Mouse (Mus musculus) CH12.LX (cell line): ENCODE measurements at regions not wholly inside any gene's neighbourhood (a gene's known extent, or its start where the extent isn't known, plus 50 kb on each side); places are given as distances from the start of the nearest gene placed in this dataset.

ENCODE experiments used
- DNase-seq: peaks from one replicate; pipeline ENCODE4 v3.0.0-alpha.2; 2013; ENCODE audit errors: extremely low read depth
- H3K27ac ChIP-seq: 2 replicates; pipeline ENCODE4 v1.5.1; 2012; ENCODE audit warnings: low read depth, mild to moderate bottlenecking, control low read depth, moderate library complexity; ENCODE audit not compliant: insufficient read depth
- H3K27me3 ChIP-seq: replicated peaks from 2 replicates; pipeline ENCODE3; 2012; ENCODE audit warnings: inconsistent platforms
- H3K36me3 ChIP-seq, 2 experiments: replicated peaks in 1 of 2; 2 replicates each; pipeline versions ENCODE3 to v1.6.1; 2012; ENCODE audit warnings: inconsistent platforms in 1 of 2, low read length in 1 of 2, mild to moderate bottlenecking in 1 of 2, mixed read lengths in 1 of 2, moderate library complexity in 1 of 2; ENCODE audit not compliant: control insufficient read depth in 1 of 2, insufficient read depth in 1 of 2
- H3K4me1 ChIP-seq, 2 experiments: 2 replicates each; pipeline ENCODE4 v1.6.1; 2012; ENCODE audit warnings: inconsistent platforms in 1 of 2, moderate library complexity in 1 of 2; ENCODE audit not compliant: insufficient read depth in 2 of 2, control insufficient read depth in 1 of 2
- H3K4me2 ChIP-seq: 2 replicates; pipeline ENCODE4 v1.6.1; 2012; ENCODE audit warnings: low read depth, mild to moderate bottlenecking, control low read depth; ENCODE audit not compliant: poor library complexity, insufficient read depth, severe bottlenecking
- H3K4me3 ChIP-seq, 3 experiments: fragments of 150-350 bp in 1 of 3; sonication (generic) in 1 of 3; replicated peaks in 1 of 3; 2 replicates each; pipeline versions ENCODE3 to v1.5.1; 2011 to 2012; ENCODE audit warnings: low read depth in 2 of 3, low read length in 2 of 3, mild to moderate bottlenecking in 2 of 3, moderate library complexity in 2 of 3, control low read depth in 1 of 3, improper control_type of control experiment in 1 of 3, inconsistent platforms in 1 of 3, mixed read lengths in 1 of 3; ENCODE audit not compliant: poor library complexity in 1 of 3
- H3K79me2 ChIP-seq: replicated peaks from 2 replicates; pipeline ENCODE4 v1.6.1; 2012; ENCODE audit warnings: mild to moderate bottlenecking, moderate library complexity; ENCODE audit not compliant: control insufficient read depth, poor library complexity, insufficient read depth, severe bottlenecking; ENCODE audit errors: extremely low read depth
- H3K9ac ChIP-seq: 2 replicates; pipeline ENCODE4 v1.6.1; 2012; ENCODE audit warnings: low read depth, mild to moderate bottlenecking, control low read depth, moderate library complexity; ENCODE audit not compliant: insufficient read depth
- H3K9me3 ChIP-seq: replicated peaks from 2 replicates; pipeline ENCODE3; 2012; ENCODE audit warnings: low read length, inconsistent platforms, mixed read lengths
- BHLHE40 ChIP-seq: IDR thresholded peaks from 2 replicates; pipeline ENCODE4 v1.6.1; 2011; ENCODE audit warnings: mild to moderate bottlenecking, low read depth, low read length, improper control_type of control experiment
- CHD1 ChIP-seq: IDR thresholded peaks from 2 replicates; pipeline ENCODE4 v1.6.1; 2012; ENCODE audit warnings: low read depth, low read length, improper control_type of control experiment, inconsistent platforms
- CHD2 ChIP-seq: IDR thresholded peaks from 2 replicates; pipeline ENCODE4 v1.6.1; 2011; ENCODE audit warnings: low read length, improper control_type of control experiment
- CTCF ChIP-seq, 2 experiments: IDR thresholded peaks in 1 of 2; conservative IDR thresholded peaks in 1 of 2; 2 replicates each; pipeline ENCODE4 v1.5.1; 2011 to 2012; ENCODE audit warnings: low read depth in 2 of 2, low read length in 2 of 2, improper control_type of control experiment in 1 of 2, inconsistent platforms in 1 of 2, mild to moderate bottlenecking in 1 of 2, moderate library complexity in 1 of 2
- ELF1 ChIP-seq: IDR thresholded peaks from 2 replicates; pipeline ENCODE4 v1.6.1; 2014; ENCODE audit warnings: low read depth, mild to moderate bottlenecking, inconsistent platforms, low read length, improper control_type of control experiment
- EP300 ChIP-seq: IDR thresholded peaks from 2 replicates; pipeline ENCODE4 v1.6.1; 2011; ENCODE audit warnings: low read length, improper control_type of control experiment
- JUN ChIP-seq: IDR thresholded peaks from 2 replicates; pipeline ENCODE4 v1.6.1; 2011; ENCODE audit warnings: low read depth, mild to moderate bottlenecking, low read length, improper control_type of control experiment, moderate library complexity; ENCODE audit not compliant: insufficient read depth
- KAT2A ChIP-seq: IDR thresholded peaks from 2 replicates; pipeline ENCODE4 v1.6.1; 2012; ENCODE audit warnings: low read length, improper control_type of control experiment, inconsistent platforms; ENCODE audit not compliant: insufficient replicate concordance
- MAFK ChIP-seq: IDR thresholded peaks from 2 replicates; pipeline ENCODE4 v1.6.1; 2011; ENCODE audit warnings: low read length, improper control_type of control experiment; ENCODE audit not compliant: insufficient replicate concordance
- MAX ChIP-seq: IDR thresholded peaks from 2 replicates; pipeline ENCODE4 v1.6.1; 2011; ENCODE audit warnings: low read length, improper control_type of control experiment
- MAZ ChIP-seq: IDR thresholded peaks from 2 replicates; pipeline ENCODE4 v1.6.1; 2012; ENCODE audit warnings: low read depth, mild to moderate bottlenecking, inconsistent platforms, low read length, improper control_type of control experiment, moderate library complexity
- MXI1 ChIP-seq: IDR thresholded peaks from 2 replicates; pipeline ENCODE4 v1.6.1; 2011; ENCODE audit warnings: mild to moderate bottlenecking, low read depth, low read length, improper control_type of control experiment
- MYC ChIP-seq: IDR thresholded peaks from 2 replicates; pipeline ENCODE4 v1.6.1; 2011; ENCODE audit warnings: low read depth, mild to moderate bottlenecking, improper control_type of control experiment, low read length
- NELFE ChIP-seq: IDR thresholded peaks from 2 replicates; pipeline ENCODE4 v1.6.1; 2011; ENCODE audit warnings: low read depth, low read length, improper control_type of control experiment
- RAD21 ChIP-seq: IDR thresholded peaks from 2 replicates; pipeline ENCODE4 v1.6.1; 2011; ENCODE audit warnings: low read depth, mild to moderate bottlenecking, low read length, improper control_type of control experiment, moderate library complexity
- SIN3A ChIP-seq: IDR thresholded peaks from 2 replicates; pipeline ENCODE4 v1.6.1; 2012; ENCODE audit warnings: low read length, improper control_type of control experiment, inconsistent platforms
- SMC3 ChIP-seq: IDR thresholded peaks from 2 replicates; pipeline ENCODE4 v1.6.1; 2011; ENCODE audit warnings: low read depth, low read length, improper control_type of control experiment
- UBTF ChIP-seq: IDR thresholded peaks from 2 replicates; pipeline ENCODE4 v1.6.1; 2012; ENCODE audit warnings: low read depth, mild to moderate bottlenecking, inconsistent platforms, low read length, improper control_type of control experiment, moderate library complexity
- dilution Hi-C: fragments of 300-500 bp; cut with MboI; formaldehyde crosslinking; loops from 2 replicates; pipeline ENCODE4 v1.14.3; 2020; ENCODE audit warnings: low sequenced_read_pairs; ENCODE audit not compliant: extremely low pct_unique_long_range_greater_than_20kb, extremely low pct_ligation_motif_present
- in situ Hi-C: fragments of 300-500 bp; cut with MboI; formaldehyde crosslinking; loops from 3 replicates; pipeline ENCODE4 v1.14.3; 2019; ENCODE audit warnings: low sequenced_read_pairs, low pct_ligation_motif_present, low pct_unique_long_range_greater_than_20kb, mixed read lengths

- Histone ChIP-seq H3K79me2 (no peaks in the 10 kb centered on the region), H3K27ac (no peak overlapping the region), H3K4me3 (no peak overlapping the region), H3K27me3 (no peaks in the 10 kb centered on the region)
- dilution Hi-C loops: no loop called here
- TF ChIP-seq CHD1 (no peak), MAFK (no peak), BHLHE40 (no peak), NELFE (no peak), SMC3 (no peak)
- TF ChIP-seq, all 38 proteins: peak for 0
- in situ Hi-C loops: no loop called here
- H3K36me3 ChIP-seq: no peaks in the 10 kb centered on the region
- no peaks in the 10 kb centered on the region for H3K9me3 ChIP-seq
- H3K4me2 ChIP-seq: no peak overlapping the region
- DNase-seq: no peak
- H3K9ac ChIP-seq: no peak overlapping the region
- peaks cover 18 to 37% of the 10 kb centered on the region in 2 experiments for H3K4me1 ChIP-seq
These were observed 61.2 kb upstream of the Atxn1 start for GRCm38 (mm10) chr13:46026018-46026417.

GRCm38 (mm10) chr13:46023630-46024041 is 58.8 kb upstream of the Atxn1 start:
- no peak for TF ChIP-seq UBTF
- in situ Hi-C loops: no loop called here
- no peak for DNase-seq
- Histone ChIP-seq H3K9ac (no peak overlapping the region), H3K4me2 (no peak overlapping the region), H3K4me3 (no peak overlapping the region), H3K9me3 (no peaks in the 10 kb centered on the region), H3K4me1 (peaks cover 19 to 50% of the 10 kb centered on the region in 2 experiments), H3K79me2 (no peaks in the 10 kb centered on the region), H3K27ac (no peak overlapping the region), H3K36me3 (no peaks in the 10 kb centered on the region), H3K27me3 (no peaks in the 10 kb centered on the region)
- dilution Hi-C loops: no loop called here

- no peaks in the 10 kb centered on the region for H3K27me3 ChIP-seq
- no peaks in the 10 kb centered on the region for H3K36me3 ChIP-seq
- dilution Hi-C loops (no loop called here), in situ Hi-C loops (no loop called here)
- H3K4me3 ChIP-seq: no peak overlapping the region
- no peak for DNase-seq
- H3K9ac ChIP-seq: no peak overlapping the region
- no peaks in the 10 kb centered on the region for H3K9me3 ChIP-seq
- peaks cover 19 to 50% of the 10 kb centered on the region in 2 experiments for H3K4me1 ChIP-seq
- no peak overlapping the region for H3K4me2 ChIP-seq
- no peaks in the 10 kb centered on the region for H3K79me2 ChIP-seq
- no peak for TF ChIP-seq SIN3A
- TF ChIP-seq MYC: no peak
- TF ChIP-seq RAD21: no peak
- TF ChIP-seq MAX: no peak
- no peak for TF ChIP-seq JUN
- TF ChIP-seq ELF1: no peak
- no peak for TF ChIP-seq EP300
- no peak for TF ChIP-seq MAZ
- no peak for TF ChIP-seq MXI1
- no peak for TF ChIP-seq KAT2A
- TF ChIP-seq CTCF (conservative IDR thresholded peaks at IDR 0.05 in 1 of 2, IDR thresholded peaks at IDR 0.05 in 1 of 2; ENCODE audit: low read depth in 2 of 2, low read length in 2 of 2): no peak
- TF ChIP-seq CHD2: no peak
- H3K27ac ChIP-seq: no peak overlapping the region
These were observed 58.4 kb upstream of the Atxn1 start for GRCm38 (mm10) chr13:46023187-46023586.
